ENCODE assay signal across 1 mouse cellular context in the genomic region with DNA sequence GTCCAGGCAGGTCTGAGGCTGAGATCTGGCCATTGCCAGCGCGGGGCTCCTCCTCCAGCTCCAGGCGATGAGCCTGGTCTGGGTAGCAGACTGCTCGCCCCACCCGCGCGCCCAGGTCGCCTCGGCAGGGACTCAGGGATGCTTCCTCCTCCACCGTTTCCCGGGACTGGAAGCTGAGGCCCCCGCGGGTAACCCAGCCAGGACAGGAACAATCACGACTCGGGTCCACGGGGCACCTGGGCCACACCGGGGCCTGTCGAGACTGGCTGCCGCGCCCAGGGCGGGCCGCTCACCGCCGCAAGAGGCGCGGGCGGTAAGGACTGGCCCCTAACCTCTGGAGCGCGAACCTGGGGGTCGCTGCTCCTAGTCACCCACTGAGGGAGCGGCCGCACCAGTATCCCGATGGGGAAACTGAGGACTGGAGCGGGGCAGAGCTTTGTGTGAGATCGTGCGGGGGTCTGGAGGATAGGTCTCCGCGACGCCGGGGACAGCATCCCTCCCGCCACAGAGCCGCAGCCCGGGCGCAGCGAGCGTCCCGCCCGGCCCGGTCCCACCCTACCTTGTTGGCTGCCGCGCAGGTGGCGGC.
TF ChIP-seq lines count a peak whose summit lies in the region.

No protein-coding gene starts in this region.

TF ChIP-seq in MEL, 35 proteins besides CTCF, POLR2A, EP300 and RAD21:
- TF ChIP-seq UBTF (IDR thresholded peaks at IDR 0.05; ENCODE audit: borderline replicate concordance, insufficient read depth, low read depth, low read length) = no peak
- no peak for TF ChIP-seq MAX (IDR thresholded peaks at IDR 0.05; ENCODE audit: low read length)
- TF ChIP-seq KAT2A (conservative IDR thresholded peaks at IDR 0.05; ENCODE audit: low read depth, low read length) = no peak
- no peak for TF ChIP-seq TCF12 (IDR thresholded peaks at IDR 0.05; ENCODE audit: low read depth, low read length)
- no peak for TF ChIP-seq MYC (IDR thresholded peaks at IDR 0.05; ENCODE audit: low read depth, low read length)
- TF ChIP-seq ZNF384 (IDR thresholded peaks at IDR 0.05; ENCODE audit: low read depth, low read length) = no peak
- no peak for TF ChIP-seq CHD1 (IDR thresholded peaks at IDR 0.05; ENCODE audit: low read depth, low read length)
- TF ChIP-seq POLR2AphosphoS5 (IDR thresholded peaks at IDR 0.05; ENCODE audit: borderline replicate concordance, low read depth, low read length) = no peak
- no peak for TF ChIP-seq MXI1 (IDR thresholded peaks at IDR 0.05; ENCODE audit: low read depth, low read length)
- TF ChIP-seq NELFE (IDR thresholded peaks at IDR 0.05; ENCODE audit: low read depth, low read length) = no peak
